Mouse (Mus musculus): Measurements from ENCODE around the gene Upk1b. TPM values are rescaled to one million over a fixed set of nuclear protein-coding genes. Genes with fewer than 3 reads are reported as not detected.
"Not testable (repeated sequence)": the region's sequence is repeated elsewhere in the genome, so short reads cannot be mapped to it uniquely, and the experiment has no call there.

The Upk1b gene
- 1.4 and 1.7 TPM in 2 replicates for polyA plus RNA-seq (2012; rRNA removed)

DNA sequence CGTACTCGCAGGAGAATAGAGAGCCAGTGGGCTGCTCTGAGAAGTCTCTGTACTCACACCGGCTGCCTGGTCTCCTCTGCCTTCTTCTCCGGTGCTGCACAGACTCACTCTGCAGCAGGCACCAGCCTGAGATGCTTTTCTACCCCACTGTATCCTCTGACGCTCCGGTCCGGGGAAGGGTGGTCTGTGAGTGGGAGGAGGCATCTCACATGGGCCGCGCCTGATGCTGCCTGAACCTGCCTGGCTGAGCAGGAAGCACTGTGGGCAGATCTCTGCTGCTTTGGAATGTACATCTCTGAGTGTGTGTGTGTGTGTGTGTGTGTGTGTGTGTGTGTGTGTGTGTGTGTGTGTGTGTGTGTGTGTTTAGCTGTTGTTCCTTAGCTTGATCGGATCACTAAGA, at the start of gene Upk1b:
Upk1b (minus strand) TSS at position 238 of the 400 bp plus-strand sequence.
- Histone ChIP-seq H3K36me3 (ENCODE audit: control insufficient read depth, insufficient read depth, low read length) (no peaks in the 10 kb centered on the region), H3K27ac (ENCODE audit: insufficient read depth, low read length) (no peak within 1 kb of the TSS), H3K27me3 (ENCODE audit: control insufficient read depth, insufficient read depth, low read length) (no peaks in the 10 kb centered on the region), H3K4me3 (ENCODE audit: extremely low read depth, insufficient read depth, insufficient read length) (no peak within 1 kb of the TSS), H3K4me1 (ENCODE audit: control insufficient read depth, insufficient read depth, insufficient read length) (no peaks in the 10 kb centered on the region)
- no peak for DNase-seq (ENCODE audit: low read depth in 1 of 2, low spot score in 2 of 2)
- 19% methylated on average over 10 of the region's 10 CpGs for WGBS
- TF ChIP-seq POLR2A (IDR thresholded peaks at IDR 0.05; ENCODE audit: low read depth, low read length) (no peak), CTCF (IDR thresholded peaks at IDR 0.05; ENCODE audit: extremely low read depth, insufficient read depth, insufficient read length, insufficient replicate concordance) (no peak)

DNA sequence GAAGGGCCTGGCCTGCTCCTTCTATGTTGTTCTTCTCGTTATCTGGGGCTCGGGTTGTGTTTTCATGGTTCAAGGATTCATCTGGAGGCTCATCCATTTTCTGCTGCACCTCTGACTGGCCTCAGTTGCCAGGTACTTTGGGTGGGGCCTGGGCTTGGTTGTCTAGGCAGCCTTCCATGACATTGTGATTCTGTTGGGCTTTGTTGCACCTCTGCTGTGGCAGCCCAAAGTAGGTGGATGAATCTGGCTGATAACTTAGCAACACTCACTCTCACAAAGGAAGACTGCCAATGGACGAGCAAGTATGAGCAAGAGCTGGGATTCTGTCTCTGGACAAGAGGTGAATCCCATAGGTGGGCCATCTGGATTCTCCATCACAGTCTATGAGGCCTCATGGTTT, 28.5 kb upstream of the Upk1b start, which contains the start of gene 4930435E12Rik:
4930435E12Rik (minus strand) TSS at position 101 of the 400 bp plus-strand sequence.
- TF ChIP-seq POLR2A (IDR thresholded peaks at IDR 0.05; ENCODE audit: low read depth, low read length) (no peak), CTCF (IDR thresholded peaks at IDR 0.05; ENCODE audit: extremely low read depth, insufficient read depth, insufficient read length, insufficient replicate concordance) (no peak)
- no peak within 1 kb of the TSS for H3K27ac ChIP-seq (ENCODE audit: insufficient read depth, low read length)
- no peaks in the 10 kb centered on the region for H3K36me3 ChIP-seq (ENCODE audit: control insufficient read depth, insufficient read depth, low read length)
- no peak for DNase-seq (ENCODE audit: low read depth in 1 of 2, low spot score in 2 of 2)
- H3K4me1 ChIP-seq (ENCODE audit: control insufficient read depth, insufficient read depth, insufficient read length), result no peaks in the 10 kb centered on the region
- H3K27me3 ChIP-seq (ENCODE audit: control insufficient read depth, insufficient read depth, low read length), result no peaks in the 10 kb centered on the region
- 87% methylated on average over 3 of the region's 3 CpGs for WGBS
- no peak within 1 kb of the TSS for H3K4me3 ChIP-seq (ENCODE audit: extremely low read depth, insufficient read depth, insufficient read length)

DNA sequence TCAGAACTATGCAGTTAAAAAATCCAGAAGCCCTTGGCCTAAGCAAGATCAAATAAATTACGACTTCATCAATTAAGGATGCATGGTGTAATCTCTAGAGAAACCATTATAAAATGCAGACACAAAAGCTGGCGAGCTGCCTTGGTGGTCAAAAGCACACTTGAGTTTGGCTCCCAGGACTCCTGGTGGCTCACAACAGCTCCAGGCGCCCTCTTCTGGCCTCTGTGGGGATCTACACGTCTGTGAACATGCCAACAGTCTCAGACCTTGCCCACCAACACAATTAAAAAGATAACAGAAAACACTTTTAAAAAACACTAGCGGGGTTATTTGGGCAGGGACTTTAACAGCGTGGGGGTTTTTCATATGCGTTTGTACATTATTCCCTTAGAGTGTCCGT, 12.4 kb upstream of the Upk1b start:
- TF ChIP-seq CTCF (IDR thresholded peaks at IDR 0.05; ENCODE audit: extremely low read depth, insufficient read depth, insufficient read length, insufficient replicate concordance), result peak; percentile 78; the same call in 1 of the 2 replicates
- TF ChIP-seq POLR2A (IDR thresholded peaks at IDR 0.05; ENCODE audit: low read depth, low read length), result no peak
- no peak overlapping the region for H3K27ac ChIP-seq (ENCODE audit: insufficient read depth, low read length)
- no peak overlapping the region for H3K4me3 ChIP-seq (ENCODE audit: extremely low read depth, insufficient read depth, insufficient read length)
- DNase-seq (ENCODE audit: low read depth in 1 of 2, low spot score in 2 of 2), result peak; percentile 7 to 38
- no peaks in the 10 kb centered on the region for H3K36me3 ChIP-seq (ENCODE audit: control insufficient read depth, insufficient read depth, low read length)
- no peaks in the 10 kb centered on the region for H3K4me1 ChIP-seq (ENCODE audit: control insufficient read depth, insufficient read depth, insufficient read length)
- no peaks in the 10 kb centered on the region for H3K27me3 ChIP-seq (ENCODE audit: control insufficient read depth, insufficient read depth, low read length)
- 33% methylated on average over 8 of the region's 8 CpGs for WGBS

DNA sequence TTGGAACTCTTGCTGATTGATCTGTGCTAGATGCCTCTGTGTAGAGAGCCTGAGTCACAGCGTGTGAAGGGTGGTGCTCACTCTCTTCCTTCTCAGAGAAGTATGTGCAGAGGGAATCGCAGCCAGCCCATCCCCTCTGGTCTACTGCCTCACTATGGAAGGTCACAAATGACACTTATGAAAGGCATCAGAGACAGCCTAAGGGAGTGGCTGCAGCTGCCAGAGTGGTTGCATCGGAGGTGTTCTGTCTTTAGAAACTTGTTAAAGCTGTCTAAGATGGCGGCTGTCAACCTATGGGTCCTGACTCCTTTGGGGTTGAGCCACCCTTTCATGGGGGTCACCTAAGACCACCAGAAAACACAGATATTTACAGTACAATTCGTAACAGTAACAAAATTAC, 10.1 kb upstream of the Upk1b start:
- no peaks in the 10 kb centered on the region for H3K36me3 ChIP-seq (ENCODE audit: control insufficient read depth, insufficient read depth, low read length)
- H3K27ac ChIP-seq (ENCODE audit: insufficient read depth, low read length), result no peak overlapping the region
- 92% methylated on average over 5 of the region's 5 CpGs for WGBS
- H3K4me3 ChIP-seq (ENCODE audit: extremely low read depth, insufficient read depth, insufficient read length), result no peak overlapping the region
- TF ChIP-seq CTCF (IDR thresholded peaks at IDR 0.05; ENCODE audit: extremely low read depth, insufficient read depth, insufficient read length, insufficient replicate concordance) (no peak), POLR2A (IDR thresholded peaks at IDR 0.05; ENCODE audit: low read depth, low read length) (no peak)
- DNase-seq (ENCODE audit: low read depth in 1 of 2, low spot score in 2 of 2), result no peak
- no peaks in the 10 kb centered on the region for H3K4me1 ChIP-seq (ENCODE audit: control insufficient read depth, insufficient read depth, insufficient read length)
- H3K27me3 ChIP-seq (ENCODE audit: control insufficient read depth, insufficient read depth, low read length), result no peaks in the 10 kb centered on the region

DNA sequence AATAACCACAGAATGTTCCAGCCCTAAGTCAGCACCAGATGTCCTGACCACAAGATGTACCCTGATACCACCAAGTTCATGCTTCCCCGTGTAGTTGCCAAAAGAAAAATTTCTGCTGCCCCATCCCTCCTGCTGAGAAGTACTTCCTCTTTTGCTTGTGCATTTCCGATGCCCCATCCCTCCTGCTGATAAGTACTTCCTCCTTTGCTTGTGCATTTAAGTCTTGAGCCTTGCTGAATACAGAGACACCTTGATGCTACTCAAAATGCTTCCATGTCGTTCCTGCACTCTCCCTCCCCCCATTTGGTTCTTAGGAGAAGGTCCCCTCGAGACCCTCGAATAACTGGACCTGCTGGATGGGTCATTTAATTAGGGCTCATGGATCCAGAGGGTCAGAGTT, 7.7 kb upstream of the Upk1b start:
- H3K27ac ChIP-seq (ENCODE audit: insufficient read depth, low read length); H3K4me1 ChIP-seq (ENCODE audit: control insufficient read depth, insufficient read depth, insufficient read length); H3K36me3 ChIP-seq (ENCODE audit: control insufficient read depth, insufficient read depth, low read length); H3K27me3 ChIP-seq (ENCODE audit: control insufficient read depth, insufficient read depth, low read length); H3K4me3 ChIP-seq (ENCODE audit: extremely low read depth, insufficient read depth, insufficient read length); DNase-seq (ENCODE audit: low read depth in 1 of 2, low spot score in 2 of 2): not testable (repeated sequence)
- WGBS, result 76% methylated on average over 5 of the region's 5 CpGs

DNA sequence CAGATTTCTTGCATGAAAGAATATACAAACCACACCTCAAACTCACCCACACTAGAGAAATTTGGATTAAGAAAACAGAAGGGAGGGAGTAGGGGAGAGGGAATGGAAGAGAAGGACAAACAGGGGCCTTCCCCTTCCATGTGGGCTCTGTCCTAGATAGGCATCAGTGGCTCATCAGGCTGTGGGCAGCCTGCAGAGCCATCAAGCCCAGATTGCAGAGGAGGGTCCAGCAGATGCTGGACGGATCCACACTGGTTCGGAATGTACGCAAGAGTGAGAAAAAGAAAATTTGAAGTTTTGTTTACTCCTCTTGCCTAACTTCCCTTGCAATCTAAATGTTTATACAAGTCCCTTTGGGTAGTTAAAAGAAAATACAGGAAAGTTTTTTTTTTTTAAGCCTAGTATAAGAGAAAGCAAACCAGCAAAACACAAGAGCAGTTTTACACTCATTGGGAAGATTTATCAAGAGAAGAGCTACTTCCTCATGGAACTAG, 1.1 kb downstream of the Upk1b start:
- Histone ChIP-seq H3K4me1 (ENCODE audit: control insufficient read depth, insufficient read depth, insufficient read length) (no peaks in the 10 kb centered on the region), H3K27ac (ENCODE audit: insufficient read depth, low read length) (no peak overlapping the region), H3K27me3 (ENCODE audit: control insufficient read depth, insufficient read depth, low read length) (no peaks in the 10 kb centered on the region), H3K36me3 (ENCODE audit: control insufficient read depth, insufficient read depth, low read length) (no peaks in the 10 kb centered on the region), H3K4me3 (ENCODE audit: extremely low read depth, insufficient read depth, insufficient read length) (no peak overlapping the region)
- WGBS, result 77% methylated on average over 3 of the region's 3 CpGs
- DNase-seq (ENCODE audit: low read depth in 1 of 2, low spot score in 2 of 2), result no peak
- TF ChIP-seq CTCF (IDR thresholded peaks at IDR 0.05; ENCODE audit: extremely low read depth, insufficient read depth, insufficient read length, insufficient replicate concordance) (no peak), POLR2A (IDR thresholded peaks at IDR 0.05; ENCODE audit: low read depth, low read length) (no peak)

DNA sequence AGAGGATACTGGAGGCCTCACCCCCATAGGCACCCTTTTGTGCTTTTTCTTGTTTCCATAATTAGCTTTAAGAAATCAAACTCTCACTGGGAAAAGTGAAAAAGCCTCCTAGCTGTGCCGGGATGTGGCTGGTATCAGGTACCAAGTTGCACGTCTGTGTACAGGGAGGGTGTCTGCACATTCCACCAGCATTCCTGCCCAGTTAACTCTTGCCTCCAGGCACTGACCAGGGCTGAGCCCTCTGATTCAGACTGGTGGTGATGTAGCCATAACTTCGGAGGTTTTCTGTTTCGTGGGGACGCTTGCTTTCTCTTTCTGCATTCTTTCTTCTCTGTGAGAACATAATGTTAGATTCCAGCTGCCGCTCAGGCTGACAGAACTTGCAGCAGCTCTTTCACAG, 7.0 kb downstream of the Upk1b start:
- no peak overlapping the region for H3K4me3 ChIP-seq (ENCODE audit: extremely low read depth, insufficient read depth, insufficient read length)
- 75% methylated on average over 6 of the region's 6 CpGs for WGBS
- H3K27me3 ChIP-seq (ENCODE audit: control insufficient read depth, insufficient read depth, low read length), result no peaks in the 10 kb centered on the region
- TF ChIP-seq CTCF (IDR thresholded peaks at IDR 0.05; ENCODE audit: extremely low read depth, insufficient read depth, insufficient read length, insufficient replicate concordance), result no peak
- DNase-seq (ENCODE audit: low read depth in 1 of 2, low spot score in 2 of 2), result no peak
- peaks cover 3% of the 10 kb centered on the region; the same call in 1 of the 2 replicates for H3K4me1 ChIP-seq (ENCODE audit: control insufficient read depth, insufficient read depth, insufficient read length)
- no peak overlapping the region for H3K27ac ChIP-seq (ENCODE audit: insufficient read depth, low read length)
- no peaks in the 10 kb centered on the region for H3K36me3 ChIP-seq (ENCODE audit: control insufficient read depth, insufficient read depth, low read length)
